Mouse (Mus musculus): Measurements from ENCODE around the gene Zan. TPM values are rescaled to one million over a fixed set of nuclear protein-coding genes. Genes with fewer than 3 reads are reported as not detected.

The Zan gene
- polyA plus RNA-seq, 1 experiment, result not detected

- Histone ChIP-seq H3K36me3 (replicated peaks; ENCODE audit: low read length) (no peaks in the 10 kb centered on the region), H3K27me3 (replicated peaks) (peaks cover 80% of the 10 kb centered on the region), H3K4me1 (peaks cover 20% of the 10 kb centered on the region), H3K4me3 (replicated peaks) (no peak overlapping the region), H3K9me3 (peaks cover 11% of the 10 kb centered on the region)
- TF ChIP-seq FLI1 (IDR thresholded peaks at IDR 0.05; ENCODE audit: low read length), result no peak
- no peak for TF ChIP-seq GATA1 (IDR thresholded peaks at IDR 0.05; ENCODE audit: borderline replicate concordance, low read length)
Measured at GRCm38 (mm10) chr5:137348482-137349383, 128.1 kb downstream of the Zan start.

- H3K9me3 ChIP-seq, result peaks cover 16% of the 10 kb centered on the region
- no peak overlapping the region for H3K4me3 ChIP-seq (replicated peaks)
- peaks cover 75% of the 10 kb centered on the region for H3K27me3 ChIP-seq (replicated peaks)
- H3K36me3 ChIP-seq (replicated peaks; ENCODE audit: low read length), result no peaks in the 10 kb centered on the region
- H3K4me1 ChIP-seq, result peaks cover 20% of the 10 kb centered on the region
- no peak for TF ChIP-seq FLI1 (IDR thresholded peaks at IDR 0.05; ENCODE audit: low read length)
- TF ChIP-seq GATA1 (IDR thresholded peaks at IDR 0.05; ENCODE audit: borderline replicate concordance, low read length), result no peak
Measured at GRCm38 (mm10) chr5:137347856-137348255, 129.0 kb downstream of the Zan start.

GRCm38 (mm10) chr5:137346983-137347382 is 129.9 kb downstream of the Zan start:
- Histone ChIP-seq H3K36me3 (replicated peaks; ENCODE audit: low read length) (no peaks in the 10 kb centered on the region), H3K4me3 (replicated peaks) (no peak overlapping the region), H3K9me3 (peaks cover 16% of the 10 kb centered on the region), H3K4me1 (peaks cover 20% of the 10 kb centered on the region), H3K27me3 (replicated peaks) (peaks cover 68% of the 10 kb centered on the region)
- TF ChIP-seq FLI1 (IDR thresholded peaks at IDR 0.05; ENCODE audit: low read length), result no peak
- TF ChIP-seq GATA1 (IDR thresholded peaks at IDR 0.05; ENCODE audit: borderline replicate concordance, low read length), result no peak

- H3K4me1 ChIP-seq, result peaks cover 20% of the 10 kb centered on the region
- no peak for TF ChIP-seq GATA1 (IDR thresholded peaks at IDR 0.05; ENCODE audit: borderline replicate concordance, low read length)
- TF ChIP-seq FLI1 (IDR thresholded peaks at IDR 0.05; ENCODE audit: low read length), result no peak
- H3K4me3 ChIP-seq (replicated peaks), result no peak overlapping the region
- no peaks in the 10 kb centered on the region for H3K36me3 ChIP-seq (replicated peaks; ENCODE audit: low read length)
- H3K27me3 ChIP-seq (replicated peaks), result peaks cover 62% of the 10 kb centered on the region
- H3K9me3 ChIP-seq, result peaks cover 16% of the 10 kb centered on the region
Measured at GRCm38 (mm10) chr5:137346388-137346787, 130.5 kb downstream of the Zan start.

- Histone ChIP-seq H3K9me3 (peaks cover 16% of the 10 kb centered on the region), H3K27me3 (replicated peaks) (peaks cover 57% of the 10 kb centered on the region), H3K36me3 (replicated peaks; ENCODE audit: low read length) (no peaks in the 10 kb centered on the region), H3K4me3 (replicated peaks) (no peak overlapping the region), H3K4me1 (peaks cover 20% of the 10 kb centered on the region)
- TF ChIP-seq GATA1 (IDR thresholded peaks at IDR 0.05; ENCODE audit: borderline replicate concordance, low read length) (no peak), FLI1 (IDR thresholded peaks at IDR 0.05; ENCODE audit: low read length) (no peak)
Measured at GRCm38 (mm10) chr5:137345821-137346220, 131.0 kb downstream of the Zan start.

GRCm38 (mm10) chr5:137343869-137344268 is 133.0 kb downstream of the Zan start:
- TF ChIP-seq FLI1 (IDR thresholded peaks at IDR 0.05; ENCODE audit: low read length), result no peak
- TF ChIP-seq GATA1 (IDR thresholded peaks at IDR 0.05; ENCODE audit: borderline replicate concordance, low read length), result no peak

GRCm38 (mm10) chr5:137343412-137343811 is 133.5 kb downstream of the Zan start:
- Histone ChIP-seq H3K9me3 (peaks cover 16% of the 10 kb centered on the region), H3K4me1 (peaks cover 16% of the 10 kb centered on the region), H3K4me3 (replicated peaks) (no peak overlapping the region), H3K36me3 (replicated peaks; ENCODE audit: low read length) (no peaks in the 10 kb centered on the region), H3K27me3 (replicated peaks) (peaks cover 49% of the 10 kb centered on the region)
- no peak for TF ChIP-seq FLI1 (IDR thresholded peaks at IDR 0.05; ENCODE audit: low read length)
- no peak for TF ChIP-seq GATA1 (IDR thresholded peaks at IDR 0.05; ENCODE audit: borderline replicate concordance, low read length)

More at GRCm38 (mm10) chr5:137343869-137344268, 133.0 kb downstream of the Zan start:
- peaks cover 16% of the 10 kb centered on the region for H3K9me3 ChIP-seq
- peaks cover 54% of the 10 kb centered on the region for H3K27me3 ChIP-seq (replicated peaks)
- H3K4me3 ChIP-seq (replicated peaks), result no peak overlapping the region
- peaks cover 16% of the 10 kb centered on the region for H3K4me1 ChIP-seq
- no peaks in the 10 kb centered on the region for H3K36me3 ChIP-seq (replicated peaks; ENCODE audit: low read length)

GRCm38 (mm10) chr5:137342407-137343012 is 134.4 kb downstream of the Zan start:
- Histone ChIP-seq H3K36me3 (replicated peaks; ENCODE audit: low read length) (no peaks in the 10 kb centered on the region), H3K9me3 (peaks cover 16% of the 10 kb centered on the region), H3K27me3 (replicated peaks) (peaks cover 43% of the 10 kb centered on the region), H3K4me1 (peaks cover 24% of the 10 kb centered on the region), H3K4me3 (replicated peaks) (no peak overlapping the region)
- TF ChIP-seq GATA1 (IDR thresholded peaks at IDR 0.05; ENCODE audit: borderline replicate concordance, low read length) (no peak), FLI1 (IDR thresholded peaks at IDR 0.05; ENCODE audit: low read length) (no peak)

- H3K9me3 ChIP-seq, result peaks cover 16% of the 10 kb centered on the region
- no peaks in the 10 kb centered on the region for H3K36me3 ChIP-seq (replicated peaks; ENCODE audit: low read length)
- H3K4me3 ChIP-seq (replicated peaks), result no peak overlapping the region
- H3K4me1 ChIP-seq, result peaks cover 29% of the 10 kb centered on the region
- no peak for TF ChIP-seq GATA1 (IDR thresholded peaks at IDR 0.05; ENCODE audit: borderline replicate concordance, low read length)
- TF ChIP-seq FLI1 (IDR thresholded peaks at IDR 0.05; ENCODE audit: low read length), result no peak
- peaks cover 43% of the 10 kb centered on the region for H3K27me3 ChIP-seq (replicated peaks)
Measured at GRCm38 (mm10) chr5:137340222-137340621, 136.6 kb downstream of the Zan start.

Data from megakaryocyte, embryonic 14.5 days (primary cell).